Mouse (Mus musculus): ENCODE measurements at regions not wholly inside any gene's neighbourhood (a gene's known extent, or its start where the extent isn't known, plus 50 kb on each side); places are given as distances from the start of the nearest gene placed in this dataset.

GRCm38 (mm10) chr15:36682832-36683231 lies 324.7 kb downstream of the Zfp706 start:
- no peak for ATAC-seq (replicated peaks; ENCODE audit: extremely low read depth, insufficient read depth, low FRiP score)
- H3K9me3 ChIP-seq (replicated peaks; ENCODE audit: control insufficient read depth, low read length), result no peaks in the 10 kb centered on the region
- H3K4me2 ChIP-seq (ENCODE audit: low read depth, low read length), result no peak overlapping the region
- no peaks in the 10 kb centered on the region for H3K4me1 ChIP-seq (ENCODE audit: control insufficient read depth, insufficient read depth, low read length)
- H3K36me3 ChIP-seq (ENCODE audit: control insufficient read depth, insufficient read depth), result no peaks in the 10 kb centered on the region
- no peaks in the 10 kb centered on the region for H3K27me3 ChIP-seq (ENCODE audit: control insufficient read depth, insufficient read depth, low read length)
- 54% methylated on average over 6 of the region's 6 CpGs for WGBS
- no peak overlapping the region for H3K4me3 ChIP-seq (ENCODE audit: low read length)
- no peak overlapping the region for H3K9ac ChIP-seq (ENCODE audit: low read length)
- no peak overlapping the region for H3K27ac ChIP-seq (ENCODE audit: low read length)

- H3K4me1 ChIP-seq (ENCODE audit: control insufficient read depth, insufficient read depth, low read length), result no peaks in the 10 kb centered on the region
- H3K4me3 ChIP-seq (ENCODE audit: low read length), result no peak overlapping the region
- H3K27me3 ChIP-seq (ENCODE audit: control insufficient read depth, insufficient read depth, low read length), result no peaks in the 10 kb centered on the region
- ATAC-seq (replicated peaks; ENCODE audit: extremely low read depth, insufficient read depth, low FRiP score), result no peak
- H3K9ac ChIP-seq (ENCODE audit: low read length), result no peak overlapping the region
- WGBS, result 60% methylated on average over 5 of the region's 5 CpGs
- H3K9me3 ChIP-seq (replicated peaks; ENCODE audit: control insufficient read depth, low read length), result no peaks in the 10 kb centered on the region
- H3K36me3 ChIP-seq (ENCODE audit: control insufficient read depth, insufficient read depth), result no peaks in the 10 kb centered on the region
- no peak overlapping the region for H3K27ac ChIP-seq (ENCODE audit: low read length)
- H3K4me2 ChIP-seq (ENCODE audit: low read depth, low read length), result no peak overlapping the region
Measured at GRCm38 (mm10) chr15:36682159-36682558, 325.4 kb downstream of the Zfp706 start.

- Histone ChIP-seq H3K4me2 (ENCODE audit: low read depth, low read length) (no peak overlapping the region), H3K27me3 (ENCODE audit: control insufficient read depth, insufficient read depth, low read length) (no peaks in the 10 kb centered on the region), H3K4me1 (ENCODE audit: control insufficient read depth, insufficient read depth, low read length) (no peaks in the 10 kb centered on the region), H3K9ac (ENCODE audit: low read length) (no peak overlapping the region), H3K36me3 (ENCODE audit: control insufficient read depth, insufficient read depth) (no peaks in the 10 kb centered on the region), H3K4me3 (ENCODE audit: low read length) (no peak overlapping the region), H3K9me3 (replicated peaks; ENCODE audit: control insufficient read depth, low read length) (no peaks in the 10 kb centered on the region), H3K27ac (ENCODE audit: low read length) (no peak overlapping the region)
- WGBS, result 69% methylated on average over 11 of the region's 11 CpGs
- ATAC-seq (replicated peaks; ENCODE audit: extremely low read depth, insufficient read depth, low FRiP score), result no peak
Measured at GRCm38 (mm10) chr15:36680361-36681140, 327.0 kb downstream of the Zfp706 start.

- no peak overlapping the region for H3K4me2 ChIP-seq (ENCODE audit: low read depth, low read length)
- no peak overlapping the region for H3K27ac ChIP-seq (ENCODE audit: low read length)
- no peak overlapping the region for H3K9ac ChIP-seq (ENCODE audit: low read length)
- WGBS, result 76% methylated on average over 13 of the region's 13 CpGs
- no peak for ATAC-seq (replicated peaks; ENCODE audit: extremely low read depth, insufficient read depth, low FRiP score)
- H3K4me1 ChIP-seq (ENCODE audit: control insufficient read depth, insufficient read depth, low read length), result no peaks in the 10 kb centered on the region
- H3K4me3 ChIP-seq (ENCODE audit: low read length), result no peak overlapping the region
- H3K27me3 ChIP-seq (ENCODE audit: control insufficient read depth, insufficient read depth, low read length), result no peaks in the 10 kb centered on the region
- no peaks in the 10 kb centered on the region for H3K36me3 ChIP-seq (ENCODE audit: control insufficient read depth, insufficient read depth)
- no peaks in the 10 kb centered on the region for H3K9me3 ChIP-seq (replicated peaks; ENCODE audit: control insufficient read depth, low read length)
Measured at GRCm38 (mm10) chr15:36679577-36679976, 328.0 kb downstream of the Zfp706 start.

GRCm38 (mm10) chr15:36669748-36670147 lies 337.8 kb downstream of the Zfp706 start:
- Histone ChIP-seq H3K9me3 (replicated peaks; ENCODE audit: control insufficient read depth, low read length) (no peaks in the 10 kb centered on the region), H3K9ac (ENCODE audit: low read length) (no peak overlapping the region), H3K4me1 (ENCODE audit: control insufficient read depth, insufficient read depth, low read length) (no peaks in the 10 kb centered on the region), H3K4me3 (ENCODE audit: low read length) (no peak overlapping the region), H3K36me3 (ENCODE audit: control insufficient read depth, insufficient read depth) (no peaks in the 10 kb centered on the region), H3K4me2 (ENCODE audit: low read depth, low read length) (peak overlapping the region; percentile 1; the same call in 1 of the 2 replicates), H3K27ac (ENCODE audit: low read length) (no peak overlapping the region), H3K27me3 (ENCODE audit: control insufficient read depth, insufficient read depth, low read length) (no peaks in the 10 kb centered on the region)
- ATAC-seq (replicated peaks; ENCODE audit: extremely low read depth, insufficient read depth, low FRiP score), result no peak
- WGBS, result 29% methylated on average over 12 of the region's 12 CpGs

- Histone ChIP-seq H3K4me3 (ENCODE audit: low read length) (no peak overlapping the region), H3K27ac (ENCODE audit: low read length) (no peak overlapping the region), H3K4me2 (ENCODE audit: low read depth, low read length) (no peak overlapping the region), H3K9me3 (replicated peaks; ENCODE audit: control insufficient read depth, low read length) (no peaks in the 10 kb centered on the region), H3K4me1 (ENCODE audit: control insufficient read depth, insufficient read depth, low read length) (no peaks in the 10 kb centered on the region), H3K9ac (ENCODE audit: low read length) (no peak overlapping the region), H3K27me3 (ENCODE audit: control insufficient read depth, insufficient read depth, low read length) (no peaks in the 10 kb centered on the region), H3K36me3 (ENCODE audit: control insufficient read depth, insufficient read depth) (no peaks in the 10 kb centered on the region)
- peak; percentile 18; the same call in 1 of the 2 replicates for ATAC-seq (replicated peaks; ENCODE audit: extremely low read depth, insufficient read depth, low FRiP score)
- 42% methylated on average over 3 of the region's 3 CpGs for WGBS
Measured at GRCm38 (mm10) chr15:36666566-36666965, 341.0 kb downstream of the Zfp706 start.

GRCm38 (mm10) chr15:36664391-36664790 lies 343.2 kb downstream of the Zfp706 start:
- H3K9ac ChIP-seq (ENCODE audit: low read length), result no peak overlapping the region
- no peaks in the 10 kb centered on the region for H3K9me3 ChIP-seq (replicated peaks; ENCODE audit: control insufficient read depth, low read length)
- H3K4me2 ChIP-seq (ENCODE audit: low read depth, low read length), result no peak overlapping the region
- no peak for ATAC-seq (replicated peaks; ENCODE audit: extremely low read depth, insufficient read depth, low FRiP score)
- H3K27ac ChIP-seq (ENCODE audit: low read length), result no peak overlapping the region
- no peaks in the 10 kb centered on the region for H3K4me1 ChIP-seq (ENCODE audit: control insufficient read depth, insufficient read depth, low read length)
- no peaks in the 10 kb centered on the region for H3K27me3 ChIP-seq (ENCODE audit: control insufficient read depth, insufficient read depth, low read length)
- H3K36me3 ChIP-seq (ENCODE audit: control insufficient read depth, insufficient read depth), result no peaks in the 10 kb centered on the region
- no peak overlapping the region for H3K4me3 ChIP-seq (ENCODE audit: low read length)
- WGBS, result 68% methylated on average over 6 of the region's 6 CpGs

- Histone ChIP-seq H3K4me3 (ENCODE audit: low read length) (no peak overlapping the region), H3K9ac (ENCODE audit: low read length) (no peak overlapping the region), H3K36me3 (ENCODE audit: control insufficient read depth, insufficient read depth) (no peaks in the 10 kb centered on the region), H3K4me1 (ENCODE audit: control insufficient read depth, insufficient read depth, low read length) (no peaks in the 10 kb centered on the region), H3K9me3 (replicated peaks; ENCODE audit: control insufficient read depth, low read length) (no peaks in the 10 kb centered on the region), H3K4me2 (ENCODE audit: low read depth, low read length) (no peak overlapping the region), H3K27me3 (ENCODE audit: control insufficient read depth, insufficient read depth, low read length) (no peaks in the 10 kb centered on the region), H3K27ac (ENCODE audit: low read length) (no peak overlapping the region)
- WGBS, result 68% methylated on average over 7 of the region's 7 CpGs
- ATAC-seq (replicated peaks; ENCODE audit: extremely low read depth, insufficient read depth, low FRiP score), result no peak
Measured at GRCm38 (mm10) chr15:36660986-36661385, 346.6 kb downstream of the Zfp706 start.

Measured in heart, embryonic 16.5 days (tissue).